Mouse (Mus musculus): ENCODE measurements at regions not wholly inside any gene's neighbourhood (a gene's known extent, or its start where the extent isn't known, plus 50 kb on each side); places are given as distances from the start of the nearest gene placed in this dataset.

DNA sequence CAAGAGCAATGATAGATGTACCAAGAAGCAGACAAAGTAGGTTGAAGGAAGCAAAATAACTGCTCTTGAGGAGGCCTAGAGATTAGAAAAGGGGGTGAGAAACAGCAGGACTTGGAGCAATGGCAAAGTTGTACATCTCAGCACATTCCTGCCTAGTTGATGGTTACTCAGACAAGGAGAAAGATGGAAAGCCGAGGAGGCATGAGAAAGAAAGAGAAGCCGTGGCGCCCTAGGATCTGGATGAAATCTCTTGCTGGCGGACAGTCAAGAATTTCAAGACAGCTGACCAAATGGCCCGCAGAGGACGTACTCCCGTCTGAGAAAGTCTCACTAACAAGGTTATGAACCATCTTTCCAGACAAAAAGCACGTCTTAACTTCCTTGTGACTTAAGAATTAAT, 242.5 kb upstream of the Pfn2 start:
- Histone ChIP-seq H3K36me3 (ENCODE audit: control insufficient read depth, insufficient read depth, low read length) (no peaks in the 10 kb centered on the region), H3K27ac (ENCODE audit: low read depth, low read length) (no peak overlapping the region), H3K27me3 (ENCODE audit: control insufficient read depth, insufficient read depth, low read length) (no peaks in the 10 kb centered on the region), H3K9ac (ENCODE audit: low read depth, low read length) (no peak overlapping the region), H3K4me3 (ENCODE audit: low read depth, low read length) (no peak overlapping the region), H3K4me2 (no peak overlapping the region), H3K4me1 (ENCODE audit: control insufficient read depth, insufficient read depth, low read length) (no peaks in the 10 kb centered on the region), H3K9me3 (replicated peaks; ENCODE audit: control insufficient read depth, low read length) (no peaks in the 10 kb centered on the region)
- 81% methylated on average over 8 of the region's 8 CpGs for WGBS (ENCODE audit: insufficient replicate concordance)
- ATAC-seq (replicated peaks; ENCODE audit: insufficient number of reproducible peaks, low FRiP score, low TSS enrichment) = no peak

DNA sequence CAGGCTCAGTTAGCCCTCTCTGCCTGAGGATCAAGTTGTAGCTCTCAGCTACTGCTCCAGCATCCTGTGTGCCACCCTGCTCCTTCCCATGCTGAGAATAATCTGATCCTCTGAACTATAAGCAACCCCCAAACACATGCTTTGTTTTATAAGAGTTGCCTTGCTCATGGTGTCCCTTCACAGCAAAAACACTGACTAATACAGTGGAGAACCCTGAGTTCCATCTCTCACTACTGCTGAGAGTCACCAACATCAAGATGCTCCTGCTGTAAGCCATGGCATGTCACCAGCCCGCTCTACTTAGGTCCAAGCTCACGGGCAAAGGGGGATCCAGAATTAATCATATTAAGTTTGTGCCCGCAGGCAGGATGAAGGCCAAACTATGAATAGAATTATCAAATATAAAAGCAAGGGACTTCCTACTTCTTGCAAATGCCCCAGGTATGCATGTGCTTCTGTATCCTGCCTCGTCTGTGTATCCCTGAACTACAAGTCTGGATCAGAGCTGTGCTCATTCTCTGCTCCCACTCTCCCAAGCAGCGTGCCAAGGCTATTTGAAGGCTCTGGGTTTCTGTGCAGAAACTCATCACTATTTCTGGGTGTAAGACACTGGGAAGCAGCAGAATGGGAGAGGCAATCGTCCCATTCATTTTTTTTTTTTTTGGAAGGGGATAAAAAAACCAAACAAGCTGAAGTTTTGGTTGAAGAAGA, 243.7 kb upstream of the Pfn2 start:
- no peaks in the 10 kb centered on the region for H3K36me3 ChIP-seq (ENCODE audit: control insufficient read depth, insufficient read depth, low read length)
- no peaks in the 10 kb centered on the region for H3K4me1 ChIP-seq (ENCODE audit: control insufficient read depth, insufficient read depth, low read length)
- H3K4me2 ChIP-seq = no peak overlapping the region
- no peaks in the 10 kb centered on the region for H3K9me3 ChIP-seq (replicated peaks; ENCODE audit: control insufficient read depth, low read length)
- 79% methylated on average over 6 of the region's 6 CpGs for WGBS (ENCODE audit: insufficient replicate concordance)
- no peak overlapping the region for H3K4me3 ChIP-seq (ENCODE audit: low read depth, low read length)
- H3K27me3 ChIP-seq (ENCODE audit: control insufficient read depth, insufficient read depth, low read length) = no peaks in the 10 kb centered on the region
- H3K27ac ChIP-seq (ENCODE audit: low read depth, low read length) = no peak overlapping the region
- H3K9ac ChIP-seq (ENCODE audit: low read depth, low read length) = no peak overlapping the region
- ATAC-seq (replicated peaks; ENCODE audit: insufficient number of reproducible peaks, low FRiP score, low TSS enrichment) = no peak

DNA sequence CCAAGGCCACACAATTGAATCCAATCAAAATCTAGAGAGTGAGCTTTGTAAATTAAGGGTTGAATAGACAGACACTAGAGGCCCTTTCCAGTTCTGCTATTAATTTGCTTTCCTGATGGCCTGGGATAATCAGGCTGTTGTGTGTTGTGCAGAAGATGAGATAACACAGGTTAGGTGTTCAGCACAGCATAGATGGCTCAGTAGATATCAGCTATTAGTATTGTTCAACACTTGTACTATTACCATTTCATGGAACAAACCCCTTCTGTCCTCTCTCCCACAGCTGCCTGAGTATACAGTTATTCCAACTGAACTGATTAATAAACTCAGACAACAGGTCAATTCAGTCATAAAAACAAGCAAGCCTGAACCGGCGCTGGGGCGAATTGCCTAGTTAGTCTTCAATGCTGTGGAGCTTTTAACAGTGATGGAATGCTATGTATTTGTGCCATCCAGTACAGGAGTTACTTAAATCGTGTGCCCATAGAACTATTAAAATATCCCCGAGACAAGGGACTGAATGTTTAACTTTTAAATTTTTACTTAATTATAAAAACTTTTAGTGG, 263.1 kb upstream of the Pfn2 start:
- H3K27me3 ChIP-seq (ENCODE audit: control insufficient read depth, insufficient read depth, low read length) = no peaks in the 10 kb centered on the region
- H3K9ac ChIP-seq (ENCODE audit: low read depth, low read length) = no peak overlapping the region
- WGBS (ENCODE audit: insufficient replicate concordance) = 86% methylated on average over 5 of the region's 5 CpGs
- H3K4me2 ChIP-seq = no peak overlapping the region
- ATAC-seq (replicated peaks; ENCODE audit: insufficient number of reproducible peaks, low FRiP score, low TSS enrichment) = no peak
- no peak overlapping the region for H3K4me3 ChIP-seq (ENCODE audit: low read depth, low read length)
- no peaks in the 10 kb centered on the region for H3K4me1 ChIP-seq (ENCODE audit: control insufficient read depth, insufficient read depth, low read length)
- H3K36me3 ChIP-seq (ENCODE audit: control insufficient read depth, insufficient read depth, low read length) = no peaks in the 10 kb centered on the region
- no peak overlapping the region for H3K27ac ChIP-seq (ENCODE audit: low read depth, low read length)
- H3K9me3 ChIP-seq (replicated peaks; ENCODE audit: control insufficient read depth, low read length) = no peaks in the 10 kb centered on the region

DNA sequence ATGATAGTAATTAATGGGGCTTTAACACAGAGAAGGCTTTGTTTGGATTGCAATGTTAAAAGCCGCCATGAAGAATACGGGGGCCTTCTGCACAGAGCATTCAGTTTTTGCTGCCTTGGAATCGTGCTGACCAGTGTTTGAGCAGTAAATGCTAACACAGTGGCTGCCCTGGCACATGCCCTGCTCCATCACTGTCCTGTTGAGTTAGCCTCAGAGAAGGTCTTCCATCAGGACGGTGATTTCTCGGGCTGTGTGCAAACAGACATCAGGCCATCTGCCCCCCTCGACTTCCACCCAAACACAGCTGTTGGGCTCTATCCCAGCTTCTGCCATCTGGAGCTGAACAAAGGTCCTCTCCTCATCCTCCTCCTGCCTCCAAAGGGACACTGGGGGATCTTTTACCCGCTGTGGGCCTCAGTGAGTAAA, 264.6 kb upstream of the Pfn2 start:
- Histone ChIP-seq H3K4me3 (ENCODE audit: low read depth, low read length) (no peak overlapping the region), H3K4me1 (ENCODE audit: control insufficient read depth, insufficient read depth, low read length) (no peaks in the 10 kb centered on the region), H3K27ac (ENCODE audit: low read depth, low read length) (no peak overlapping the region), H3K4me2 (no peak overlapping the region), H3K9ac (ENCODE audit: low read depth, low read length) (no peak overlapping the region), H3K27me3 (ENCODE audit: control insufficient read depth, insufficient read depth, low read length) (no peaks in the 10 kb centered on the region), H3K36me3 (ENCODE audit: control insufficient read depth, insufficient read depth, low read length) (no peaks in the 10 kb centered on the region), H3K9me3 (replicated peaks; ENCODE audit: control insufficient read depth, low read length) (no peaks in the 10 kb centered on the region)
- WGBS (ENCODE audit: insufficient replicate concordance) = 66% methylated on average over 7 of the region's 7 CpGs
- no peak for ATAC-seq (replicated peaks; ENCODE audit: insufficient number of reproducible peaks, low FRiP score, low TSS enrichment)

DNA sequence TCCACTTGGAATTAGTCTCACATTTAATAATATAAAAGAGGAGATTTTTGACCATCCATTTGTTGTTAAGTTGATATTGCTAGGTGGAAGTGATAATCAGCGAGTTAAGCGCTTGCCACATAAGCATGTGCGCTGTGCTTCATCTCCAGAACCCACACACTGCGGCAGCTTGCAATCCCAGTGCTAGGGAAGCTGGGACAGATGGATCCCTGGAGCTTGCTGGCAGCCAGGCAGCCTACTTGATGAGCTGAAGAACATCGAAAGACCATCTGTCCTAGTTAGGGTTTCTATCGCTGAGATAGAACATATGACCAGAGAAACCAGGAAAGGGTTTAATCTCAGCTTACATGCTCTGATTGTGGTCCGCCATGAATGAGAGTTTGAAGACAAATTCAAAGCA, 266.1 kb upstream of the Pfn2 start:
- no peak for ATAC-seq (replicated peaks; ENCODE audit: insufficient number of reproducible peaks, low FRiP score, low TSS enrichment)
- H3K27ac ChIP-seq (ENCODE audit: low read depth, low read length) = no peak overlapping the region
- no peak overlapping the region for H3K4me3 ChIP-seq (ENCODE audit: low read depth, low read length)
- H3K27me3 ChIP-seq (ENCODE audit: control insufficient read depth, insufficient read depth, low read length) = no peaks in the 10 kb centered on the region
- H3K9me3 ChIP-seq (replicated peaks; ENCODE audit: control insufficient read depth, low read length) = no peaks in the 10 kb centered on the region
- WGBS (ENCODE audit: insufficient replicate concordance) = 91% methylated on average over 7 of the region's 7 CpGs
- no peaks in the 10 kb centered on the region for H3K36me3 ChIP-seq (ENCODE audit: control insufficient read depth, insufficient read depth, low read length)
- no peaks in the 10 kb centered on the region for H3K4me1 ChIP-seq (ENCODE audit: control insufficient read depth, insufficient read depth, low read length)
- no peak overlapping the region for H3K9ac ChIP-seq (ENCODE audit: low read depth, low read length)
- H3K4me2 ChIP-seq = no peak overlapping the region

DNA sequence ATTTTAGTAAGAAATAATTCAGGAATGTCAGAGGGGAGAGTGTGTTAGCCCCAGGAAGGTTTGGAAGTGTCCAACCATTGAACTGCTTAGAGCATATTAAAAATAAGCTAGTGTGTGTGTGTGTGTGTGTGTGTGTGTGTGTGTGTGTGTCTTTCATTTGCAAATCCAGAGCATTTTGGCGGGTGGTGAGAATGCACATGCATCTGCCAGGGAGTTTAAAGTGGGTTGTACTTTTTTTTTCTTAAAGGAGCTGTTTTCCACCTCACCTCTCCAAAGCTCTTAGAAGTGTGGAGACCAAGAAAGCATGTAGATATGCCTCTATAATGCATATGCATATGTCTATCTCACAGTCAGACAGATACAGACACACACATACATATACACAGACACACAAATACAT, 267.6 kb upstream of the Pfn2 start:
- no peak overlapping the region for H3K9ac ChIP-seq (ENCODE audit: low read depth, low read length)
- 69% methylated on average over 1 of the region's 1 CpGs for WGBS (ENCODE audit: insufficient replicate concordance)
- H3K9me3 ChIP-seq (replicated peaks; ENCODE audit: control insufficient read depth, low read length) = no peaks in the 10 kb centered on the region
- H3K27me3 ChIP-seq (ENCODE audit: control insufficient read depth, insufficient read depth, low read length) = no peaks in the 10 kb centered on the region
- no peak overlapping the region for H3K27ac ChIP-seq (ENCODE audit: low read depth, low read length)
- no peak overlapping the region for H3K4me2 ChIP-seq
- no peak overlapping the region for H3K4me3 ChIP-seq (ENCODE audit: low read depth, low read length)
- no peaks in the 10 kb centered on the region for H3K36me3 ChIP-seq (ENCODE audit: control insufficient read depth, insufficient read depth, low read length)
- no peak for ATAC-seq (replicated peaks; ENCODE audit: insufficient number of reproducible peaks, low FRiP score, low TSS enrichment)
- no peaks in the 10 kb centered on the region for H3K4me1 ChIP-seq (ENCODE audit: control insufficient read depth, insufficient read depth, low read length)

DNA sequence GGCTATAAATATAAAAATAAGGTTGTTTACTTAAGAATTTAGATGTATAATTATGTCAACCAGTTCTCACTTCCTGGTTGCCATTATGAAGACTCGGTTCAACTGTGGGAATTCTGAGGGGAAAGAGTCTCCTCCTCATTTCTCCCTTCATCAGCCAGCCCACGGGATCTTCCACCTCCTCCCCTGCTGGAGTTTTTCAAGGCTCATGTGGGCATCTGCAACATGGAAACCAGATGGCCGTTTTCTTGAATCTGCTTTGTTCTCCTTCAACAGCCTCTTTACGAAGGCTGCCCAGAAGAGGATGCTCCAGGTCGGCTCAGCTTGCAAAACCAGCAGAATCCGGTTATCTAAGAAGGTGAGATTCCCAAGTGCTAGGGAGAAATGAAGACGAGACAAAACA, 269.0 kb upstream of the Pfn2 start:
- no peak for ATAC-seq (replicated peaks; ENCODE audit: insufficient number of reproducible peaks, low FRiP score, low TSS enrichment)
- 67% methylated on average over 7 of the region's 7 CpGs for WGBS (ENCODE audit: insufficient replicate concordance)
- H3K27ac ChIP-seq (ENCODE audit: low read depth, low read length) = no peak overlapping the region
- H3K9ac ChIP-seq (ENCODE audit: low read depth, low read length) = no peak overlapping the region
- no peaks in the 10 kb centered on the region for H3K36me3 ChIP-seq (ENCODE audit: control insufficient read depth, insufficient read depth, low read length)
- no peaks in the 10 kb centered on the region for H3K27me3 ChIP-seq (ENCODE audit: control insufficient read depth, insufficient read depth, low read length)
- no peaks in the 10 kb centered on the region for H3K4me1 ChIP-seq (ENCODE audit: control insufficient read depth, insufficient read depth, low read length)
- no peaks in the 10 kb centered on the region for H3K9me3 ChIP-seq (replicated peaks; ENCODE audit: control insufficient read depth, low read length)
- no peak overlapping the region for H3K4me3 ChIP-seq (ENCODE audit: low read depth, low read length)
- no peak overlapping the region for H3K4me2 ChIP-seq

DNA sequence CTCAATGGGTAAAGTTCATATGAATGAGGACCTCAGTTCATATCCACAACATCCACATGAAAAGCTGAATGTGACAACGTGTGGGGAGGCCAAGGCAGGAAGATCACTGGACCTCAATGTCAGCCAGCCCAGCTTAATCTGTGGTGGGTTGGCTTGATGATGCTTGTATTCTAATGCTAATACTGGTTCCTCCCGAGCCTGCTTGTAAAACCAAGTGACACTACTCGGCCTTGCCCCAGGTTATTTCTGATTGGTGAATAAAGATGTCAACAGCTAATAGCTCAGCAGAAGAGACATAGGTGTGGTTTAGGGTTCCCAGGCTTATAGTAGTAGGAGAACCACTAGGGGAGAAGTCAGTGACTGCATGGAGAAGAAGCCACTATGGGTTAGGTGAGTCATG, 272.2 kb upstream of the Pfn2 start:
- Histone ChIP-seq H3K27ac (ENCODE audit: low read depth, low read length) (no peak overlapping the region), H3K9me3 (replicated peaks; ENCODE audit: control insufficient read depth, low read length) (no peaks in the 10 kb centered on the region), H3K4me1 (ENCODE audit: control insufficient read depth, insufficient read depth, low read length) (no peaks in the 10 kb centered on the region), H3K27me3 (ENCODE audit: control insufficient read depth, insufficient read depth, low read length) (no peaks in the 10 kb centered on the region), H3K4me3 (ENCODE audit: low read depth, low read length) (no peak overlapping the region), H3K36me3 (ENCODE audit: control insufficient read depth, insufficient read depth, low read length) (no peaks in the 10 kb centered on the region), H3K9ac (ENCODE audit: low read depth, low read length) (no peak overlapping the region), H3K4me2 (no peak overlapping the region)
- no peak for ATAC-seq (replicated peaks; ENCODE audit: insufficient number of reproducible peaks, low FRiP score, low TSS enrichment)
- WGBS (ENCODE audit: insufficient replicate concordance) = 56% methylated on average over 3 of the region's 3 CpGs
